In the genomic region with DNA sequence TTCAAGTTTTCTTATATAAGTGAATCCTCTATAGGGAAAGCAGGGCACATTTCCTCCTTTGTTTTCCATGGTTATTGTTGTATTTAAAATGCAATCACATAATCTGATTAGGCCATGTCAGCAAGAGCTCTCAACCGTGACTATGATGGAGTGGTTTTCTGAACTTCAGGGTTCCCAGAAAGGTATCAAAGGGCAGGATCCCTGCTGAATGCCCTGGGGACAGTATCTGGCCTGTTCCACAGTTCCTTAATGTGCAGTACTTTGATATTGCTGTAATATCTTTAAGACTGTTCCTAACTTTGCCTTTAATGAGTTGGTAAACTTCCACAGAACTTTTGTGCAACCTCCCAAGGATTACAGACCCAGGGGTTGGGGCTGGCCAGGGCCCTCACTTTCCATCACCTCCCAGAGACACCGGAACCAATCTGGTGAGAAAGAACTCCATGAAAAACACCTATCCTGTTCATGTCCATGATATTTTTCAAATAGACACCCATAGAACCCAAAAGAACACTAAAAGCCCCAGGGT, we compare ENCODE assay signal across 19 mouse cellular contexts. TPM values are rescaled to one million over a fixed set of nuclear protein-coding genes. Genes with fewer than 3 reads are reported as not detected.
DNase-seq lines count a peak whose midpoint lies in the region; ATAC-seq and TF ChIP-seq lines count a peak whose summit lies in the region.
"Had no signal": no experiment of that assay in that cellular context is flagged by ENCODE, and none has a peak within 500 bp of the region (broad histone marks: within the 10 kb centered on the region; RNA-seq: fewer than 3 reads in every experiment).

No protein-coding gene starts in this region.

- TF ChIP-seq RAD21 in MEL (IDR thresholded peaks at IDR 0.05; ENCODE audit: low read depth, low read length) = no peak

- no peak for TF ChIP-seq EP300 in MEL (IDR thresholded peaks at IDR 0.05; ENCODE audit: low read depth in 1 of 2, low read length in 2 of 2)

- H3K9ac ChIP-seq in heart, embryonic 12.5 days = no peak overlapping the region
- no peak overlapping the region for H3K9ac ChIP-seq in MEL (ENCODE audit: control insufficient read depth, low read depth, low read length, poor library complexity, severe bottlenecking)
- H3K9ac ChIP-seq: embryonic facial prominence, embryonic 13.5 days; liver, embryonic 14.5 days; neural tube, embryonic 13.5 days had no signal

- peak overlapping the region; percentile 34; the same call in 1 of the 2 replicates for H3K27ac ChIP-seq in heart, embryonic 12.5 days (ENCODE audit: poor library complexity, severe bottlenecking)
- H3K27ac ChIP-seq in MEL (ENCODE audit: control insufficient read depth, low read depth, low read length) = peak overlapping the region; percentile 31
- H3K27ac ChIP-seq: embryonic facial prominence, embryonic 13.5 days; liver, embryonic 14.5 days; neural tube, embryonic 13.5 days had no signal

- TF ChIP-seq CTCF in MEL (IDR thresholded peaks at IDR 0.05 in 2 of 3, conservative IDR thresholded peaks at IDR 0.05 in 1 of 3; ENCODE audit: control insufficient read depth in 1 of 3, insufficient read depth in 1 of 3, low read depth in 2 of 3, low read length in 3 of 3, poor library complexity in 1 of 3, severe bottlenecking in 1 of 3) = no peak

- no peak overlapping the region for H3K4me2 ChIP-seq in heart, embryonic 12.5 days
- H3K4me2 ChIP-seq: embryonic facial prominence, embryonic 13.5 days; neural tube, embryonic 13.5 days had no signal

- ATAC-seq in heart, embryonic 12.5 days (ENCODE audit: insufficient number of reproducible peaks, low FRiP score) = no peak
- ATAC-seq: hindbrain, embryonic 16.5 days had no signal

- H3K79me2 ChIP-seq in MEL (ENCODE audit: control insufficient read depth, insufficient read depth, low read length, poor library complexity) = peaks cover 46% of the 10 kb centered on the region

- no peaks in the 10 kb centered on the region for H3K9me3 ChIP-seq in heart, embryonic 12.5 days (replicated peaks)
- no peaks in the 10 kb centered on the region for H3K9me3 ChIP-seq in MEL (replicated peaks; ENCODE audit: insufficient read depth, low read length)
- H3K9me3 ChIP-seq: embryonic facial prominence, embryonic 13.5 days; G1E; neural tube, embryonic 13.5 days had no signal

- no peak for DNase-seq in heart, adult 8-10 months (ENCODE audit: low spot score)
- peak; percentile 31 for DNase-seq in MEL (ENCODE audit: low read depth, low spot score)
- DNase-seq in gonadal fat pad, adult 2 months (ENCODE audit: low read depth) = peak; percentile 20
- peak; percentile 10 for DNase-seq in kidney, postnatal 10 days
- DNase-seq in thymus, postnatal 10 days (ENCODE audit: low spot score in 2 of 2) = no peak
- DNase-seq in spleen, postnatal 14 days (ENCODE audit: low spot score in 2 of 2) = no peak
- no peak for DNase-seq in embryo, embryonic 10.5 days (ENCODE audit: low spot score)
- DNase-seq: cerebellum, adult 11-12 months; layer of hippocampus, postnatal 36 days; right cerebral cortex, postnatal 4 days; thymus, adult 2 months had no signal

- peak in 1 of 2 experiments; percentile 37; a peak in 2 of 4 replicates for TF ChIP-seq POLR2A in MEL (IDR thresholded peaks at IDR 0.05; ENCODE audit: control insufficient read depth in 1 of 2, insufficient read depth in 1 of 2, low read depth in 1 of 2, low read length in 2 of 2, poor library complexity in 1 of 2)

- 58% methylated on average over 2 of the region's 2 CpGs for WGBS in heart, embryonic 12.5 days

- H3K27me3 ChIP-seq in heart, embryonic 12.5 days (replicated peaks) = no peaks in the 10 kb centered on the region
- H3K27me3 ChIP-seq in MEL (ENCODE audit: control insufficient read depth in 1 of 2, insufficient read depth in 2 of 2, low read length in 2 of 2) = no peaks in the 10 kb centered on the region
- H3K27me3 ChIP-seq: embryonic facial prominence, embryonic 13.5 days; neural tube, embryonic 13.5 days had no signal

- no peaks in the 10 kb centered on the region for H3K36me3 ChIP-seq in heart, embryonic 12.5 days
- peaks cover 45 to 61% of the 10 kb centered on the region in 2 experiments for H3K36me3 ChIP-seq in MEL (ENCODE audit: control insufficient read depth in 1 of 2, insufficient read depth in 2 of 2, low read length in 2 of 2)
- H3K36me3 ChIP-seq: embryonic facial prominence, embryonic 13.5 days; neural tube, embryonic 13.5 days had no signal

- H3K4me3 ChIP-seq in heart, embryonic 12.5 days = no peak overlapping the region
- H3K4me3 ChIP-seq in MEL (ENCODE audit: control insufficient read depth in 1 of 2, insufficient read depth in 1 of 2, low read depth in 2 of 2, low read length in 2 of 2) = no peak overlapping the region
- H3K4me3 ChIP-seq: embryonic facial prominence, embryonic 13.5 days; neural tube, embryonic 13.5 days had no signal

- no peaks in the 10 kb centered on the region for H3K4me1 ChIP-seq in heart, embryonic 12.5 days (replicated peaks)
- H3K4me1 ChIP-seq in MEL (ENCODE audit: control insufficient read depth in 1 of 2, insufficient read depth in 2 of 2, low read length in 2 of 2) = peaks cover 0 to 3% of the 10 kb centered on the region in 2 experiments; a peak in 3 of 4 replicates
- H3K4me1 ChIP-seq: embryonic facial prominence, embryonic 13.5 days; neural tube, embryonic 13.5 days had no signal

TF ChIP-seq in MEL, 35 proteins besides CTCF, POLR2A, EP300 and RAD21:
- TF ChIP-seq ZMIZ1 (IDR thresholded peaks at IDR 0.05; ENCODE audit: low read depth, low read length) (peak; percentile 46; the same call in 1 of the 2 replicates), POLR2AphosphoS2 (IDR thresholded peaks at IDR 0.05; ENCODE audit: low read length) (0 out of 2 replicates have a peak, but pooled peaks have one; percentile 13), SMC3 (IDR thresholded peaks at IDR 0.05; ENCODE audit: low read depth, low read length) (no peak), NELFE (IDR thresholded peaks at IDR 0.05; ENCODE audit: low read depth, low read length) (peak; percentile 38; the same call in 1 of the 2 replicates), ETS1 (IDR thresholded peaks at IDR 0.05; ENCODE audit: low read depth, low read length) (0 out of 2 replicates have a peak, but pooled peaks have one; percentile 17)

RNA-seq across cellular contexts. Expression of gene Car1, which starts 21.6 kb away (rescaled TPM):
- polyA plus RNA-seq in heart, embryonic 12.5 days (2016; fragmentation: Nextera tagmentation; extraction: Ambion mirVana) = 0.41 and 0.47 TPM in 2 replicates
- total RNA-seq in heart, adult 8-10 months (2022) = not detected
- 3,564 and 4,374 TPM in 2 replicates for total RNA-seq in MEL (2012; rRNA removed)
- polyA plus RNA-seq in MEL (2012; ENCODE audit: insufficient read depth in 1 of 2, insufficient read length in 2 of 2, low read depth in 1 of 2, low replicate concordance in 2 of 2, missing spikeins in 1 of 2) = 1,000 to 10,000 TPM; 1,720 to 6,361 TPM
- polyA plus RNA-seq in gonadal fat pad, adult 2 months (2012; rRNA removed) = 1.7 and 2.9 TPM in 2 replicates
- total RNA-seq: heart, postnatal 10 days; layer of hippocampus, postnatal 36 days; midbrain, postnatal 0 days had no signal
- polyA plus RNA-seq: hindbrain, embryonic 16.5 days; neural tube, embryonic 13.5 days had no signal

Comparison
In these comparisons a context has a peak if more than half of its experiments do, and no peak if none do; other contexts are left out.
1. DNase-seq: peak in MEL (single experiment), gonadal fat pad, adult 2 months (single experiment) and kidney, postnatal 10 days (single experiment); none in heart, adult 8-10 months (single experiment), thymus, postnatal 10 days (0 of 2), spleen, postnatal 14 days (0 of 2) and embryo, embryonic 10.5 days (single experiment).
2. RNA of gene Car1, which starts 21.6 kb away (polyA plus RNA-seq): 1,720 to 6,361 TPM in MEL; 1.7 to 2.9 TPM in gonadal fat pad, adult 2 months and 0.41 to 0.47 TPM in heart, embryonic 12.5 days; every median in the first group is over 100 times any median in the second.